Mouse (Mus musculus): ENCODE results near the gene Dnah11.

Gene Dnah11

DNA sequence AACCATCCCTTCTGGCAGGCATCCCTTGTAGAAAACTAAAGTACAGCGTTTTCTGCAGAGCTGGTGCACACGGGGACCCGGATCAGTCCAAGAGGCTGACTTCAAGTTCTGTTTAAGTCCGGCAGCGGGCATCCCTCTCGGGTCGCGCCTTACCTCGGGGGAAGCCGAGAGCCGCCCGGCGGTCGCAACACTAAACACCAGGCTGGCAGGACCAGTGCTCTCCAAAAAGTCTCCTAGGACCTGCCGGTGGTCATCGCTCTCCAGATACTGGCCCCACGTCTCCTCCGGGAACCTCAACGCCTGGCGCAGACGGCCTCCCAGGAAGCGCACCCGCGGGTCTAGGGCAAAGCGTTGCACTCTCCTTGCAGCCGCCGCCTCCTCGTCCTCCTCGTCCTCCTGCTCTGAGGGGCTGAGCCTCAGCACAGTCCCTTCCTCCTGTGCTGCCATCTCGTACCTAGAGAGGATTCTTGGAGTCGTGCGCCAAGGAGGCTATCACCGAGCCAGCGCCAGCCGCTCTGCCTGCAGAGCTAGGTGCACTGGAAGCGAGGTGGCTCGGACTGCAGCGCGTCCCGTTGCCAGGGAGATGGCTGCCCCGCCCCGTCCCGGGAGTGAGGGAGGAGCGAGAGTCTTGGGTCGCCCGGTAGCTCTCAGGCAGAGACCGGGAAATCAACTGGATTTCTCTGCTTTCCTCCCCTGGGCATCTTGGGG, at the start of gene Dnah11:
TSS of gene Dnah11 (minus strand) at position 658 of the 708 bp plus-strand sequence.
- no peaks in the 10 kb centered on the region for H3K9me3 ChIP-seq (ENCODE audit: low read length)
- H3K36me3 ChIP-seq (ENCODE audit: insufficient read depth, low read length): no peaks in the 10 kb centered on the region
- H3K27me3 ChIP-seq (ENCODE audit: insufficient read depth, low read length): peaks cover 37% of the 10 kb centered on the region
- peaks cover 3% of the 10 kb centered on the region; the same call in 1 of the 2 replicates for H3K4me1 ChIP-seq (replicated peaks; ENCODE audit: low read depth, low read length)
- TF ChIP-seq POU5F1 (IDR thresholded peaks at IDR 0.05; ENCODE audit: borderline replicate concordance, low read length) (no peak), NANOG (IDR thresholded peaks at IDR 0.05; ENCODE audit: borderline replicate concordance, low read length) (no peak), CTCF (conservative IDR thresholded peaks at IDR 0.05; ENCODE audit: low read length) (no peak)
- H3K4me3 ChIP-seq (replicated peaks; ENCODE audit: low read length): peak within 1 kb of the TSS; percentile 85

GRCm38 (mm10) chr12:118221182-118221581, 22.3 kb upstream of the Dnah11 start:
- H3K27me3 ChIP-seq (ENCODE audit: insufficient read depth, low read length): no peaks in the 10 kb centered on the region
- no peaks in the 10 kb centered on the region for H3K9me3 ChIP-seq (ENCODE audit: low read length)
- no peaks in the 10 kb centered on the region for H3K4me1 ChIP-seq (replicated peaks; ENCODE audit: low read depth, low read length)
- H3K36me3 ChIP-seq (ENCODE audit: insufficient read depth, low read length): no peaks in the 10 kb centered on the region
- no peak overlapping the region for H3K4me3 ChIP-seq (replicated peaks; ENCODE audit: low read length)
- TF ChIP-seq POU5F1 (IDR thresholded peaks at IDR 0.05; ENCODE audit: borderline replicate concordance, low read length) (no peak), NANOG (IDR thresholded peaks at IDR 0.05; ENCODE audit: borderline replicate concordance, low read length) (no peak)

DNA sequence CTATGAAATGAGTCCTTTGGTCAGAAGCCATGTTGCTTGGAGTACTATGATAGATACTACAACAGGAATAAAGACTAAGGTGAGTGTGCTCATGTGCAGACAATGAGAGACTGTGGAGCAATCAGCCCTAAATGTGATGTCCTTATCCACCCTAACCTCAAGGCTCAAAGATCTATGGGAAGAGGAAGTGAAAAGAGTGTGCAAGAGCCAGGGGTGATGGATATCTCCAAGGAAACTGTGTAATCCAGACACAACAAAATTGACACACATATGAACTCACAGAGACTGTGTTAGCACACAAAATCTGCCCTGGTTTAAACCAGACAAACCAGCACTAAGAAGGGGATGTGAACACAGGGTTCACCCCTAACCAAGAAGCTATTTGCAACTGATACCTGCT, 21.2 kb upstream of the Dnah11 start:
- no peaks in the 10 kb centered on the region for H3K4me1 ChIP-seq (replicated peaks; ENCODE audit: low read depth, low read length)
- no peak overlapping the region for H3K4me3 ChIP-seq (replicated peaks; ENCODE audit: low read length)
- H3K36me3 ChIP-seq (ENCODE audit: insufficient read depth, low read length): no peaks in the 10 kb centered on the region
- H3K27me3 ChIP-seq (ENCODE audit: insufficient read depth, low read length): no peaks in the 10 kb centered on the region
- TF ChIP-seq POU5F1 (IDR thresholded peaks at IDR 0.05; ENCODE audit: borderline replicate concordance, low read length): no peak
- TF ChIP-seq CTCF (conservative IDR thresholded peaks at IDR 0.05; ENCODE audit: low read length): no peak
- TF ChIP-seq NANOG (IDR thresholded peaks at IDR 0.05; ENCODE audit: borderline replicate concordance, low read length): no peak
- H3K9me3 ChIP-seq (ENCODE audit: low read length): no peaks in the 10 kb centered on the region

DNA sequence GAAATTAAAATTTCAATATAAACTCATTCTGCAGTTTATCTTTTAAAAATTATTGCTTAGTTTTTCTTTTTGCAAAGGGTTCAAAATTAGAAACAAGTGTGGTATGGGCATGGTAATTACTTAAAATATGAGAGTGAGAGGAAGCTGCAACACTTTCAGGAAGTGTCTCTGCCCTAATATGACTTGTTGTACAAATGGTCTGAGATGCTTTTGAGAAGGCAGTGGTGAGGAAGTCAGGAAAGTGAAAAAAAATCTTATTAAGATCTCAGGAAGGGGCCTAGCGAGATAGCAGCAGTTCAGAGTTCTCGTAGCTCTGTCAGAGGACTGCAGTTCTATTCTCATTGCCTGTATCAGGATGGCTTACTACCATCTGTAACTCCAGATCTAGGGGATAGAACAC, 13.3 kb upstream of the Dnah11 start:
- H3K4me1 ChIP-seq (replicated peaks; ENCODE audit: low read depth, low read length): no peaks in the 10 kb centered on the region
- H3K36me3 ChIP-seq (ENCODE audit: insufficient read depth, low read length): no peaks in the 10 kb centered on the region
- no peaks in the 10 kb centered on the region for H3K9me3 ChIP-seq (ENCODE audit: low read length)
- no peaks in the 10 kb centered on the region for H3K27me3 ChIP-seq (ENCODE audit: insufficient read depth, low read length)
- TF ChIP-seq CTCF (conservative IDR thresholded peaks at IDR 0.05; ENCODE audit: low read length): no peak
- no peak for TF ChIP-seq NANOG (IDR thresholded peaks at IDR 0.05; ENCODE audit: borderline replicate concordance, low read length)
- TF ChIP-seq POU5F1 (IDR thresholded peaks at IDR 0.05; ENCODE audit: borderline replicate concordance, low read length): no peak
- H3K4me3 ChIP-seq (replicated peaks; ENCODE audit: low read length): no peak overlapping the region

DNA sequence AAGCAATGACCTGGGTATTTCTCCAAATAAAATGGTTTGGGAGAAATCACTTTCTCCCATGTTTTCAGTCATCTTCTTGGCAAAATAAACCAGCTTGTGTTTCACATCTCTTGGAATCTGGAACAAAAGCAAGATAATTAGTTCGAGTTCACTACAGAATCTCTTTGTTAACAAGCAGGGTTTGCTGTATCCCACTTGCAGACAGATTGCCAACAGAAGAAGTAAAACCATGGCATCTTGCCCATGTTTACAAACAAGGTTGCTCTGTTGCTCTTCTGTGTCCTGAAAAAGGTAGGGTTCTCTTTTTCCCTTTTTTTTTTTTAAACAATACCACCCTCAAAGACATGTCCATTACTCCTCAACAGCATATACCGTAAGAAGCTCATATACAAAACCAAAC, 2.3 kb downstream of the Dnah11 start:
- H3K4me1 ChIP-seq (replicated peaks; ENCODE audit: low read depth, low read length): peaks cover 3% of the 10 kb centered on the region; the same call in 1 of the 2 replicates
- no peak overlapping the region for H3K4me3 ChIP-seq (replicated peaks; ENCODE audit: low read length)
- H3K27me3 ChIP-seq (ENCODE audit: insufficient read depth, low read length): peaks cover 37% of the 10 kb centered on the region
- no peaks in the 10 kb centered on the region for H3K36me3 ChIP-seq (ENCODE audit: insufficient read depth, low read length)
- TF ChIP-seq POU5F1 (IDR thresholded peaks at IDR 0.05; ENCODE audit: borderline replicate concordance, low read length) (no peak), NANOG (IDR thresholded peaks at IDR 0.05; ENCODE audit: borderline replicate concordance, low read length) (no peak), CTCF (conservative IDR thresholded peaks at IDR 0.05; ENCODE audit: low read length) (no peak)
- H3K9me3 ChIP-seq (ENCODE audit: low read length): no peaks in the 10 kb centered on the region

DNA sequence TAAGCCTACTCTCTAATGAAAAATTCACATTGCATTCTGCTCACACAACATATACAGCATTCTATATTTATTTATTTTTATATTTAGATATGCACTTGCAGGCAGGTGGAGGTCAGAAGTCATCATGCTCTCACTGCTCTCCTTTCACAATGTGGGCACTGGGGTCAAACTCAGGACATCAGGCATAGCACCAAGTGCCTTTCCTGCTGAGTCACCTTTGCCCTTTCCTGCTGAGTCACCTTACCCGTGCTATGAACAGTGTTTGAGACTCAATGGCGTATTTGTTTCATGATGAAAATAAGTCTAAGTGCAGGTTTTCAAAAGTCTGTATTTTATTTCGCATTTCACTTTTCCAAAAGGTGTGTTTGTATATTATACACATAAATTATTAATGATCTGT, 9.3 kb downstream of the Dnah11 start:
- H3K27me3 ChIP-seq (ENCODE audit: insufficient read depth, low read length): peaks cover 7% of the 10 kb centered on the region; the same call in 1 of the 2 replicates
- H3K36me3 ChIP-seq (ENCODE audit: insufficient read depth, low read length): no peaks in the 10 kb centered on the region
- TF ChIP-seq CTCF (conservative IDR thresholded peaks at IDR 0.05; ENCODE audit: low read length): no peak
- no peak for TF ChIP-seq POU5F1 (IDR thresholded peaks at IDR 0.05; ENCODE audit: borderline replicate concordance, low read length)
- no peak for TF ChIP-seq NANOG (IDR thresholded peaks at IDR 0.05; ENCODE audit: borderline replicate concordance, low read length)
- H3K4me1 ChIP-seq (replicated peaks; ENCODE audit: low read depth, low read length): 0 out of 2 replicates have a peak, but pooled peaks cover 5% of the 10 kb centered on the region
- no peaks in the 10 kb centered on the region for H3K9me3 ChIP-seq (ENCODE audit: low read length)
- no peak overlapping the region for H3K4me3 ChIP-seq (replicated peaks; ENCODE audit: low read length)

- H3K27me3 ChIP-seq (ENCODE audit: insufficient read depth, low read length): peaks cover 4% of the 10 kb centered on the region; the same call in 1 of the 2 replicates
- 0 out of 2 replicates have a peak, but pooled peaks cover 5% of the 10 kb centered on the region for H3K4me1 ChIP-seq (replicated peaks; ENCODE audit: low read depth, low read length)
- TF ChIP-seq POU5F1 (IDR thresholded peaks at IDR 0.05; ENCODE audit: borderline replicate concordance, low read length) (no peak), NANOG (IDR thresholded peaks at IDR 0.05; ENCODE audit: borderline replicate concordance, low read length) (no peak), CTCF (conservative IDR thresholded peaks at IDR 0.05; ENCODE audit: low read length) (no peak)
- H3K9me3 ChIP-seq (ENCODE audit: low read length): no peaks in the 10 kb centered on the region
- no peaks in the 10 kb centered on the region for H3K36me3 ChIP-seq (ENCODE audit: insufficient read depth, low read length)
- H3K4me3 ChIP-seq (replicated peaks; ENCODE audit: low read length): no peak overlapping the region
Observed at GRCm38 (mm10) chr12:118187663-118188062, 11.2 kb downstream of the Dnah11 start.

DNA sequence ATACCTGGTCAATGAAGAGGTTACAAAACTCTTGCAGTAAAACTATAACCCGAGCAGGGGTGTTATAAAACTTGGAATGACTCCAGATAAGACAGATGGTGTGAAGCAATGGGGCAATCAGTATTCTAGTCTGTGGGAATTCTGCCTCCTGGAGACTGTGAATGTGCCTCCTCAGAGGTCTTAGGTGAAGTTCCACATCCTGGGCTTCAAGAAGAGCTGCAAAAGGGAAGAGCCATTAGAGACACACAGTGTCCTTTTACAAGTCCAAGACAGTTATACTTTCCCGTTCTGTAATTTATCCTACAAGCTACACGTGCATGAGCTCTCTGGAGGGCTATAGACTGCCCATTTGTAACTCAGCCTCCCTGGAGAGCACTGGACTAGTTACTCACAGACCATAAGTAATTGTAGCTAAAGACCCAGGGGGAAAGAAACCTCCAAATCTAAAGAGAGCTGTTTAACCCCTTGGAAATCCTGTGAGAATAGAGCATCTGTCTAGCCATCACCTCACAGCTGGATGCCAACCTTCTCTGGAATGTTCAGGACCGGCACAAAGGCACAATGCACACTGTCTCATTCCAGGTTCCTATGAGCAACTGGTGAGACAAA, 11.9 kb downstream of the Dnah11 start:
- no peak overlapping the region for H3K4me3 ChIP-seq (replicated peaks; ENCODE audit: low read length)
- TF ChIP-seq NANOG (IDR thresholded peaks at IDR 0.05; ENCODE audit: borderline replicate concordance, low read length) (peak; percentile 61; the same call in 1 of the 2 replicates), CTCF (conservative IDR thresholded peaks at IDR 0.05; ENCODE audit: low read length) (no peak)
- 0 out of 2 replicates have a peak, but pooled peaks cover 5% of the 10 kb centered on the region for H3K4me1 ChIP-seq (replicated peaks; ENCODE audit: low read depth, low read length)
- H3K36me3 ChIP-seq (ENCODE audit: insufficient read depth, low read length): no peaks in the 10 kb centered on the region
- H3K27me3 ChIP-seq (ENCODE audit: insufficient read depth, low read length): peaks cover 7% of the 10 kb centered on the region; the same call in 1 of the 2 replicates
- H3K9me3 ChIP-seq (ENCODE audit: low read length): no peaks in the 10 kb centered on the region

Measured in E14TG2a.4 (cell line).